Mouse (Mus musculus) forebrain, postnatal 0 days (tissue): Measurements from ENCODE around the gene Wrap53. TPM values are rescaled to one million over a fixed set of nuclear protein-coding genes. Genes with fewer than 3 reads are reported as not detected.
"Not testable (repeated sequence)": the region's sequence is repeated elsewhere in the genome, so short reads cannot be mapped to it uniquely, and the experiment has no call there.

Source experiments
- ATAC-seq: fragments of 200-750 bp; cut with Nextera tagmentation; 2 replicates; pipeline ENCODE4 v1.8.0; 2017; ENCODE audit warnings: mild to moderate bottlenecking, moderate library complexity
- DNase-seq: peaks from one replicate; pipeline ENCODE4 v3.0.0-alpha.2; 2015
- H3K27ac ChIP-seq: fragments of 300-500 bp; sonication (generic); 2 replicates; pipeline ENCODE4 v1.5.1; 2014; ENCODE audit warnings: low read depth, mild to moderate bottlenecking, antibody characterized with exemption, low read length, moderate library complexity, mixed read lengths
- H3K27me3 ChIP-seq: fragments of 300-500 bp; sonication (generic); 2 replicates; pipeline ENCODE4 v1.6.1; 2014; ENCODE audit warnings: mild to moderate bottlenecking, low read length, mixed read lengths; ENCODE audit not compliant: insufficient read depth
- H3K36me3 ChIP-seq: fragments of 300-500 bp; sonication (generic); 2 replicates; pipeline ENCODE4 v1.6.1; 2014; ENCODE audit warnings: mild to moderate bottlenecking, moderate library complexity; ENCODE audit not compliant: insufficient read depth
- H3K4me1 ChIP-seq: fragments of 300-500 bp; sonication (generic); 2 replicates; pipeline ENCODE4 v1.6.1; 2014; ENCODE audit warnings: antibody characterized with exemption; ENCODE audit not compliant: insufficient read depth
- H3K4me2 ChIP-seq: fragments of 300-500 bp; sonication (generic); 2 replicates; pipeline ENCODE4 v1.6.1; 2014; ENCODE audit warnings: low read depth, mild to moderate bottlenecking, moderate library complexity
- H3K4me3 ChIP-seq: fragments of 300-500 bp; sonication (generic); 2 replicates; pipeline ENCODE4 v1.5.1; 2014; ENCODE audit warnings: low read depth, low read length, mixed read lengths
- H3K9ac ChIP-seq: fragments of 300-500 bp; sonication (generic); 2 replicates; pipeline ENCODE4 v1.6.1; 2014; ENCODE audit warnings: mild to moderate bottlenecking
- H3K9me3 ChIP-seq: fragments of 300-500 bp; sonication (generic); 2 replicates; pipeline ENCODE4 v1.6.1; 2016; ENCODE audit warnings: low read length
- CTCF ChIP-seq: sonication (generic); IDR thresholded peaks from 2 replicates; pipeline ENCODE4 v1.5.1; 2016; ENCODE audit warnings: antibody characterized with exemption, control low read depth, low read depth
- WGBS: fragments of 180-500 bp; shearing (Covaris S2); extraction: QIAGEN DNeasy Blood & Tissue Kit; methylation state at CpG from one replicate; pipeline ENCODE4 v1.1.7; 2014; 5-methylcytosine and 5-hydroxymethylcytosine counted together
- polyA plus RNA-seq: library from polyadenylated mRNA; unstranded; fragments of >200 nt; fragmentation: Nextera tagmentation; extraction: Ambion mirVana; gene quantifications from 2 replicates; pipeline ENCODE4 v1.2.1, GENCODE M21; 2015
- total RNA-seq: library from RNA; depleted of rRNA; stranded (reverse); fragments of >200 nt; gene quantifications from 2 replicates; pipeline ENCODE4 v1.2.3, GENCODE M21; 2014

Gene Wrap53
- total and polyA plus RNA-seq, 2 experiments from 2014 or later, result 10.5 to 17.3 TPM

- ATAC-seq (no peak), DNase-seq (no peak)
- H3K27me3 ChIP-seq, result no peaks in the 10 kb centered on the region
- H3K9ac ChIP-seq, result no peak overlapping the region
- no peak overlapping the region for H3K4me2 ChIP-seq
- H3K4me1 ChIP-seq, result no peaks in the 10 kb centered on the region
- H3K36me3 ChIP-seq, result 0 out of 2 replicates have a peak, but pooled peaks cover 3% of the 10 kb centered on the region
- no peak for TF ChIP-seq CTCF
- no peak overlapping the region for H3K4me3 ChIP-seq
- no peak overlapping the region for H3K27ac ChIP-seq
- 77% methylated on average over 1 of the region's 1 CpGs for WGBS
- H3K9me3 ChIP-seq, result no peaks in the 10 kb centered on the region
Observed at GRCm38 (mm10) chr11:69534990-69535389, 45.1 kb downstream of the Wrap53 start.

GRCm38 (mm10) chr11:69532480-69533150 lies 47.4 kb downstream of the Wrap53 start:
- no peak overlapping the region for H3K4me3 ChIP-seq
- no peak overlapping the region for H3K9ac ChIP-seq
- H3K27ac ChIP-seq, result no peak overlapping the region
- WGBS, result 81% methylated on average over 7 of the region's 7 CpGs
- H3K4me1 ChIP-seq, result peaks cover 5% of the 10 kb centered on the region
- ATAC-seq (no peak), DNase-seq (no peak)
- no peaks in the 10 kb centered on the region for H3K9me3 ChIP-seq
- no peaks in the 10 kb centered on the region for H3K27me3 ChIP-seq
- no peak overlapping the region for H3K4me2 ChIP-seq
- no peaks in the 10 kb centered on the region for H3K36me3 ChIP-seq
- no peak for TF ChIP-seq CTCF

GRCm38 (mm10) chr11:69530755-69531154 lies 49.3 kb downstream of the Wrap53 start:
- H3K4me2 ChIP-seq, ATAC-seq, H3K27me3 ChIP-seq, H3K4me3 ChIP-seq, H3K27ac ChIP-seq, DNase-seq, H3K9me3 ChIP-seq, H3K36me3 ChIP-seq, H3K9ac ChIP-seq: not testable (repeated sequence)
- peaks cover 20% of the 10 kb centered on the region for H3K4me1 ChIP-seq
- 87% methylated on average over 6 of the region's 6 CpGs for WGBS
- peak; percentile 46; the same call in 1 of the 2 replicates for TF ChIP-seq CTCF

GRCm38 (mm10) chr11:69530281-69530680 lies 49.8 kb downstream of the Wrap53 start:
- not testable (repeated sequence) for H3K27me3 ChIP-seq, H3K36me3 ChIP-seq, H3K4me2 ChIP-seq, H3K9me3 ChIP-seq, H3K4me3 ChIP-seq, H3K27ac ChIP-seq, H3K9ac ChIP-seq, ATAC-seq, DNase-seq
- H3K4me1 ChIP-seq, result peaks cover 20% of the 10 kb centered on the region
- WGBS, result 94% methylated on average over 3 of the region's 3 CpGs

- peak overlapping the region; percentile 57; the same call in 1 of the 2 replicates for H3K9ac ChIP-seq
- H3K36me3 ChIP-seq, result no peaks in the 10 kb centered on the region
- DNase-seq, result no peak
- no peak for TF ChIP-seq CTCF
- H3K27ac ChIP-seq, result peak overlapping the region; percentile 94
- H3K4me1 ChIP-seq, result peaks cover 20% of the 10 kb centered on the region
- no peak overlapping the region for H3K4me3 ChIP-seq
- H3K27me3 ChIP-seq, result no peaks in the 10 kb centered on the region
- ATAC-seq, result peak; percentile 7; the same call in 1 of the 2 replicates
- 48% methylated on average over 4 of the region's 4 CpGs for WGBS
- H3K9me3 ChIP-seq, result no peaks in the 10 kb centered on the region
- H3K4me2 ChIP-seq, result 0 out of 2 replicates have a peak overlapping the region, but pooled peaks have one; percentile 42
Observed at GRCm38 (mm10) chr11:69528031-69528390, 52.0 kb downstream of the Wrap53 start.

- ATAC-seq (peak; percentile 80), DNase-seq (peak; percentile 87)
- Histone ChIP-seq H3K27me3 (no peaks in the 10 kb centered on the region), H3K27ac (peak overlapping the region; percentile 94), H3K9me3 (no peaks in the 10 kb centered on the region), H3K9ac (peak overlapping the region; percentile 57), H3K4me1 (peaks cover 20% of the 10 kb centered on the region), H3K4me3 (peak overlapping the region; percentile 14; the same call in 1 of the 2 replicates), H3K4me2 (peak overlapping the region; percentile 42), H3K36me3 (no peaks in the 10 kb centered on the region)
- TF ChIP-seq CTCF, result no peak
- 1% methylated on average over 30 of the region's 30 CpGs for WGBS
Observed at GRCm38 (mm10) chr11:69527098-69528030, 52.7 kb downstream of the Wrap53 start.

- no peak for DNase-seq
- no peak overlapping the region for H3K4me3 ChIP-seq
- H3K4me1 ChIP-seq, result peaks cover 20% of the 10 kb centered on the region
- H3K36me3 ChIP-seq, result no peaks in the 10 kb centered on the region
- H3K9ac ChIP-seq, result peak overlapping the region; percentile 57
- H3K4me2 ChIP-seq, result peak overlapping the region; percentile 42
- H3K9me3 ChIP-seq, result no peaks in the 10 kb centered on the region
- H3K27ac ChIP-seq, result peak overlapping the region; percentile 94
- no peaks in the 10 kb centered on the region for H3K27me3 ChIP-seq
- ATAC-seq, result peak; percentile 3; the same call in 1 of the 2 replicates
- no peak for TF ChIP-seq CTCF
- WGBS, result 12% methylated on average over 4 of the region's 4 CpGs
Observed at GRCm38 (mm10) chr11:69526631-69527030, 53.4 kb downstream of the Wrap53 start.
